Mouse (Mus musculus) testis, adult 2 months (tissue): ENCODE data around the gene Lifr. TPM values are rescaled to one million over a fixed set of nuclear protein-coding genes. Genes with fewer than 3 reads are reported as not detected.

ENCODE experiments used
- H3K27ac ChIP-seq: fragments of 200-500 bp; 2 replicates; pipeline ENCODE4 v1.5.1; 2012; ENCODE audit warnings: low read depth, low read length; ENCODE audit not compliant: control insufficient read depth, insufficient read depth
- H3K27me3 ChIP-seq: fragments of 200-500 bp; 2 replicates; pipeline ENCODE4 v1.6.1; 2012; ENCODE audit warnings: mild to moderate bottlenecking, low read length, moderate library complexity; ENCODE audit not compliant: control insufficient read depth, insufficient read depth
- H3K36me3 ChIP-seq: fragments of 200-500 bp; 2 replicates; pipeline ENCODE4 v1.6.1; 2012; ENCODE audit warnings: mild to moderate bottlenecking, low read length; ENCODE audit not compliant: control insufficient read depth, insufficient read depth
- H3K4me1 ChIP-seq: fragments of 200-500 bp; 2 replicates; pipeline ENCODE4 v1.6.1; 2012; ENCODE audit warnings: low read length; ENCODE audit not compliant: control insufficient read depth, insufficient read depth
- H3K4me3 ChIP-seq: fragments of 200-500 bp; 2 replicates; pipeline ENCODE4 v1.5.1; 2012; ENCODE audit warnings: low read depth, mild to moderate bottlenecking, low read length, moderate library complexity, mixed read lengths; ENCODE audit not compliant: control insufficient read depth
- CTCF ChIP-seq: fragments of 200-500 bp; IDR thresholded peaks from 2 replicates; pipeline ENCODE4 v1.5.1; 2012; ENCODE audit warnings: low read depth, mild to moderate bottlenecking, inconsistent platforms, low read length, moderate library complexity; ENCODE audit not compliant: control insufficient read depth, insufficient read depth, insufficient replicate concordance
- POLR2A ChIP-seq: fragments of 200-500 bp; IDR thresholded peaks from 2 replicates; pipeline ENCODE4 v1.6.1; 2012; ENCODE audit warnings: low read depth, mild to moderate bottlenecking, inconsistent platforms, low read length, moderate library complexity; ENCODE audit not compliant: control insufficient read depth
- polyA plus RNA-seq: library from polyadenylated mRNA; depleted of rRNA; stranded (reverse); fragments of >200 nt; gene quantifications from 2 replicates; pipeline ENCODE4 v1.2.3, GENCODE M21; 2012

Lifr gene
- polyA plus RNA-seq, 1 experiment = 7.6 TPM

DNA sequence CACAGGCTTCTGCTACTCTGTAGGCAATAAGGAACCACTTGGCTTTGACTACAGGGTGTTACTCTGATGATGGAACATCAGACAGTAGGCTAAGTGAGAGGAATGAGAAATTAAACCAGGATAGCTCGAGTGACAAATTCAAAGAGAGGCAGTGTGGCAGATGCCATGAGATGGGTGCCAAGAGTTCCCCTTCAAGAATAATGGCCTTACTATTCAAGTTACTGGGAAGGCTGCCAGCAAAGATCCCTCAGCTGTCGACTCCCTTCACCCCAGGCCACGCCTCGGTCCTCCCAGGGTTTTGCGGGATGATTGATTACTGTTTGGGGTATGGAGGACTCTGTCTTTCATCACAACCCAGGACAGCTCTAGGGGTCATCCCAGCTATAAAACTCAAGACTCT, 28.4 kb downstream of the Lifr start:
- no peak for TF ChIP-seq CTCF
- no peak for TF ChIP-seq POLR2A
- H3K4me1 ChIP-seq = no peaks in the 10 kb centered on the region
- H3K27ac ChIP-seq = no peak overlapping the region
- H3K36me3 ChIP-seq = no peaks in the 10 kb centered on the region
- H3K27me3 ChIP-seq = no peaks in the 10 kb centered on the region
- no peak overlapping the region for H3K4me3 ChIP-seq

DNA sequence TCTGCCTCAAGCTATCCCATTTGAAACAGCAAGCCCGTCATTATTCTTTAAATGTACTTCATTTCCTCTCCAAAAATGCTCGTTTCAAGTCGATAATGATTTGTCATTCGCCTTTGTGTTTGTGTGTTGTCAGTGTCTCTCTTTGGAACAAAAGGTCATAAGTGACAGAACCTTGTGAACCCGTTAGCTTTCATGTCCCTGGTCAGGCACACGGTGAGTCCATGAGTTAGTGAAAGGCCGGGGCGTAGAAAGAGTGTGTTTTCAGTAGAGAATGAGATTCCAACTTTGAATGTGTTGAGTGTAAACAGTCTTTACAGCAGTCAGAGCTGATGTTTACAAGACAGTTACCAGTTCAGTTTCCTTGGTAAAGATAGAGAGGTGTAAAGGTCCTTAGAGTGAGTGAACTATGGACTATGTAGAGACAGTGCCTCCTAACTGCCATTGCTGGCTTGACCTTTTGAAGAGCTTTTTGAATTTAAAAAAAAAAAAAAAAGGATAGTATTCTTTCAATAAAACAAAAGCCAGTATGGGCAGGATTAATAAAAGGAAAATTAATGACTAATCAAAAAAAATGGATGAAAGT, 29.6 kb downstream of the Lifr start:
- H3K4me3 ChIP-seq = no peak overlapping the region
- no peaks in the 10 kb centered on the region for H3K27me3 ChIP-seq
- no peaks in the 10 kb centered on the region for H3K36me3 ChIP-seq
- no peaks in the 10 kb centered on the region for H3K4me1 ChIP-seq
- TF ChIP-seq POLR2A = no peak
- no peak for TF ChIP-seq CTCF
- H3K27ac ChIP-seq = no peak overlapping the region

DNA sequence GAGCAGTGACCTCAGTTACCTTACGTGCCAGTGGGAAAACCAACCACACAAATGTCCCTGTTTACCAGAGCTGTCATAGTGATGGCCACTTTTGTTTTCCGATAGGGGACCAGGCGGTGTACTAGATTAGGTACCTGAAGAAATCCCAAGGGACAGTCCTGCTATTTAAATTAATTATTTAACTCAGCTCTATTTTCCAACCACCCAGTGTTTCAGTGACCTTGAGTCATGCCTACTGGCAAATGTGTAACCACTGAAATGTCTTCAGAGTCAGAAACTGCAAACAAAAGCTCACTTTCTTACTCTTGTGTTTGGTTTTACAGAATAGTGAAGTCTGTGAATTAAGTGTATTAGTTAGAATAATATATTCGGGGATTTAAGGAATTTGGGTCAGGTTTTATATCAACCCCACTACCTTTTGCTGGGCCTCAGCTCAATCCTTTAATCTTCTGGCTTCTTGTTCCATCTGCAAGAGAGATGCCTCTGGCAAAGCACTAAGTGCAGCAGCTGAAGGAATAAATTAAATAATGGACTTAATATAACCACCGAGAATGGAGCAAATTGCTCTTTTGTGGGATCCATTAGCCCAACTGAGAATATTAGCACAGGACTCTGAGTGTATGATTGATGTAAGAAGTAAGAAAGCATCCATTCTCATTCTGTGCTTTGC, 33.5 kb downstream of the Lifr start:
- no peak overlapping the region for H3K27ac ChIP-seq

DNA sequence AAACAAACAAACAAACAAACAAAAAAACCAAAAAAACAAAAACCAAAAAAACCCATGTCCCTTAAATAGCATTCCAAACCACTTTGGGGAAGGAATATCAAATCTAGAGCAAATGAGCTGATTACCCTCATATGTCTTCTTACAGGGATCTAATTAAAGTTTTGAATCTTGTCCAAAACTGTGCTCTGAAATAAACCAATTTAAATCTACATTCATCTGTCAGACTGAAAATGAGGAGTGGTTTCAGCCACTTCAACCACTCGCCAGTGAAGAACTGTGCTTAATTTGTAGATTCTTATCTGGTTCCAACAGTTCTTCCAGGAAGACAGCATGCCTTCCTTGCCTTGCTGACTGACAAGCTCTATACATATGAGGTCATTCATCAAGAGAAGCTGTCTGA, 35.8 kb downstream of the Lifr start:
- no peak for TF ChIP-seq CTCF
- no peak for TF ChIP-seq POLR2A
- no peak overlapping the region for H3K27ac ChIP-seq
- no peaks in the 10 kb centered on the region for H3K27me3 ChIP-seq
- H3K36me3 ChIP-seq = no peaks in the 10 kb centered on the region
- peaks cover 9% of the 10 kb centered on the region for H3K4me1 ChIP-seq
- no peak overlapping the region for H3K4me3 ChIP-seq

More for the DNA sequence above, 33.5 kb downstream of the Lifr start:
- Histone ChIP-seq H3K36me3 (no peaks in the 10 kb centered on the region), H3K27me3 (no peaks in the 10 kb centered on the region), H3K4me3 (no peak overlapping the region), H3K4me1 (0 out of 2 replicates have a peak, but pooled peaks cover 2% of the 10 kb centered on the region)
- TF ChIP-seq CTCF (no peak), POLR2A (no peak)

DNA sequence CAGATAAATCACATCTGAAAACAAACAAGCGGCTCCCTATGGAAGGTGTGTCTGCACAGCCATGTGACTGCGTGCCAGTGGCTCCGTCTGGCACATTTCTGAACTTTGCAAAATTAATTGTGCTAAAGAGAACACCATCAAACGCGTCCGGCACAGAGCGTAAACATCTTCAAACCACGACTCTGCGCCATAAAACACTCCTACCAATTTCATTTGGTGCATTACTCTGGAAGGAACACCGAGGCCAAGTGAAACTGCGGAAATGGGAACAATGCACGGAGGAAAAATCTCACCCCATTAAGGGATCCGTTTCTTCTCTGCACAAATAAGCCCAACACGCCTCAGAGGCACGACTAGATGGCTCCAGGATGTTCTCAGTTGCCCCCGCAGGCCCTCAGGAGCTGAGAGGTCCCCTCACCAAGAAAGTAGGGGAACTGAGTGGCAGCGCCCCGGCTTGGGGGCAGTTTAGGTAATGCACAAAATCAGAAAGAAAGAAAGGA, 38.3 kb downstream of the Lifr start:
- Histone ChIP-seq H3K27ac (peak overlapping the region; percentile 89), H3K4me3 (peak overlapping the region; percentile 84), H3K27me3 (no peaks in the 10 kb centered on the region), H3K36me3 (no peaks in the 10 kb centered on the region), H3K4me1 (peaks cover 13% of the 10 kb centered on the region)
- TF ChIP-seq CTCF (no peak), POLR2A (no peak)

DNA sequence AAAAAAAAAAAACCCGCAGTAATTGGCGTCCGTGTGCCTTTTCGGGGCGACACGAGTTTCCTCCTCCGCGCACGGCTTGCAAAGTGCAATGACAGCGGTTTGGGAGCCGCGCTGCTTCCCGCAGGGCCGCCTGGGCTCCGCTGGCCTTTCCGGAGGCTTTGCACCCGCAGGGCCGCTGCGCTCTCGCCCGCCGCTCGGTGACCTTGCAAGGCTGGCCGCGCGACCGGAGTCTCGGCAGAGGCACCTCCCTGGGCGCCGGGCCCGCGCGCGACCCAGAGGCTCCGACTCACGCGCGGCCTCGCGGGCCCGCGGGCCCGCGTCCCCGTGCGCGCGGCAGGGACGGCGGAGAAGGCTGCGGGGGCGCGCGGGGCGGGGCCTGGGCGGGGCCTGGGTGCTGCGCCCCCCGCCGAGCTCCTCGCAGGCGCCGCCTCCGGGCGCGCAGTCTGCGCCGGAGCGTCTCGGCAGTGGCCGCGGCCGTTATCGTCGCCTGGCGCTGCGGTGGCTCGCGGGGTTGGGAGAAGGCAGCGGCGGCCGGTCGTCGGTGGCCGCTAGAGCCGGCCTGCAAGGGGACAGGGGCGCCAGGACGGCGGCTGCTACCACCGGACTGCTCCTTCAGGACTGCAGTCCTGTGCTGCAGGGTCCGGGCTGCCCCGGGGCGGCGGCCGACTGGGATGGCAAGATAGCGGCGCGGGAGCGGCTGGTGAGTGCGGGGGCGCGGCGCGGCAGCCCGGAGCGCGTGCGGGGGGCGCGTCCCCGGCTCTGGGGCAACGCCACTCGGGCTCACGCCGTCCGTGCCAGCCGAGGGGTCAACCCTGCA, 38.9 kb downstream of the Lifr start:
- Histone ChIP-seq H3K27me3 (no peaks in the 10 kb centered on the region), H3K27ac (peak overlapping the region; percentile 89), H3K4me3 (peak overlapping the region; percentile 90), H3K4me1 (peaks cover 16% of the 10 kb centered on the region), H3K36me3 (no peaks in the 10 kb centered on the region)
- TF ChIP-seq CTCF (no peak), POLR2A (peak; percentile 83)

DNA sequence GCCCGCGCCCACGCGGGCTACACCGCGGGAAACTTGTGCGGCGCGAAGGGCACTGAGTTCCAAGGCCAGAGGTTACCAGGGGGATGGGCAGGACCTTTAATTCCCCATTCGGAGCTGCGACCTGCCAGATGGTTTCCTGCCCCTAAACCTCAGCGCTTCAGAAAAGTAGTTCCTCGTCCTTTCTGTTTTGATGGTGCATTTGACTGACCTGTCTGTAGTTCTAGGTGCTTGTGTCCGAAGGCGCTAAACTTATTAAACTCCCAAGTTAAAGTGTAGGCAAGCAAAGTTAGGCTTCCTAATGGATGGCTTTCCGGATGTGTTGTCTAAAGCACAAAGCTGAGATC, 39.5 kb downstream of the Lifr start:
- peak overlapping the region; percentile 90 for H3K4me3 ChIP-seq
- peak overlapping the region; percentile 84 for H3K27ac ChIP-seq
- H3K27me3 ChIP-seq = no peaks in the 10 kb centered on the region
- no peaks in the 10 kb centered on the region for H3K36me3 ChIP-seq
- TF ChIP-seq CTCF (no peak), POLR2A (no peak)
- peaks cover 16% of the 10 kb centered on the region for H3K4me1 ChIP-seq
